Mouse (Mus musculus) lung, adult 2 months (tissue): ENCODE data around the gene Ruvbl2. TPM values are rescaled to one million over a fixed set of nuclear protein-coding genes. Genes with fewer than 3 reads are reported as not detected.

Experiments
- DNase-seq: peaks from one replicate; pipeline ENCODE4 v3.0.0; 2022
- H3K4me1 ChIP-seq: fragments of 200-500 bp; 2 replicates; pipeline ENCODE4 v1.6.1; 2011; ENCODE audit warnings: low read length; ENCODE audit not compliant: control insufficient read depth, insufficient read depth
- H3K4me3 ChIP-seq: fragments of 200-500 bp; replicated peaks from 2 replicates; pipeline ENCODE3; 2011; ENCODE audit warnings: low read depth, mild to moderate bottlenecking, control low read depth, low read length; ENCODE audit errors: extremely low read depth
- CTCF ChIP-seq: fragments of 200-500 bp; IDR thresholded peaks from 2 replicates; pipeline ENCODE4 v1.5.1; 2011; ENCODE audit warnings: mild to moderate bottlenecking, low read length, control low read depth; ENCODE audit not compliant: insufficient read depth
- POLR2A ChIP-seq: fragments of 200-500 bp; IDR thresholded peaks from 2 replicates; pipeline ENCODE4 v1.6.1; 2011; ENCODE audit warnings: low read depth, mild to moderate bottlenecking, control low read depth, low read length, borderline replicate concordance; ENCODE audit errors: extremely low read depth
- whole genome bisulfite sequencing: fragments of 180-500 bp; shearing (Covaris S2); methylation state at CpG from one replicate; pipeline ENCODE4 v1.1.7; 2018; 5-methylcytosine and 5-hydroxymethylcytosine counted together
- polyA plus RNA-seq: library from polyadenylated mRNA; depleted of rRNA; stranded (reverse); fragments of >200 nt; gene quantifications from 2 replicates; pipeline ENCODE4 v1.2.3, GENCODE M21; 2012

Gene Ruvbl2
- polyA plus RNA-seq, 1 experiment = 61.1 TPM

- TF ChIP-seq POLR2A (no peak), CTCF (no peak)
- peaks cover 9% of the 10 kb centered on the region for H3K4me1 ChIP-seq
- no peak for DNase-seq
- under 1% methylated on average over 16 of the region's 16 CpGs for WGBS
- peak overlapping the region; percentile 67 for H3K4me3 ChIP-seq
These were observed 2.9 kb downstream of the Ruvbl2 start for GRCm38 (mm10) chr7:45435038-45435437.

GRCm38 (mm10) chr7:45434203-45435015, 3.5 kb downstream of the Ruvbl2 start, which contains the start of gene Gys1:
TSS of gene Gys1 (plus strand) at chr7:45434844.
- peak within 1 kb of the TSS; percentile 73 for H3K4me3 ChIP-seq
- H3K4me1 ChIP-seq = peaks cover 9% of the 10 kb centered on the region
- WGBS = under 1% methylated on average over 45 of the region's 45 CpGs
- DNase-seq = peak; percentile 99
- peak; percentile 68 for TF ChIP-seq POLR2A
- peak; percentile 72 for TF ChIP-seq CTCF

- TF ChIP-seq POLR2A (no peak), CTCF (no peak)
- H3K4me3 ChIP-seq = peak overlapping the region; percentile 73
- no peak for DNase-seq
- peaks cover 9% of the 10 kb centered on the region for H3K4me1 ChIP-seq
- 1% methylated on average over 7 of the region's 7 CpGs for WGBS
These were observed 4.1 kb downstream of the Ruvbl2 start for GRCm38 (mm10) chr7:45433835-45434202.

- no peak for DNase-seq
- 75% methylated on average over 8 of the region's 8 CpGs for WGBS
- H3K4me1 ChIP-seq = no peaks in the 10 kb centered on the region
- no peak overlapping the region for H3K4me3 ChIP-seq
- TF ChIP-seq POLR2A = no peak
- TF ChIP-seq CTCF = no peak
These were observed 11.3 kb downstream of the Ruvbl2 start for GRCm38 (mm10) chr7:45426556-45426955.

GRCm38 (mm10) chr7:45421194-45421593, 16.7 kb downstream of the Ruvbl2 start:
- H3K4me3 ChIP-seq = no peak overlapping the region
- 88% methylated on average over 14 of the region's 14 CpGs for WGBS
- no peaks in the 10 kb centered on the region for H3K4me1 ChIP-seq
- DNase-seq = no peak
- TF ChIP-seq POLR2A (no peak), CTCF (no peak)

GRCm38 (mm10) chr7:45420615-45420919, 17.3 kb downstream of the Ruvbl2 start, which contains the start of gene Lhb:
TSS of gene Lhb (plus strand) at chr7:45420820.
- TF ChIP-seq POLR2A (no peak), CTCF (no peak)
- Histone ChIP-seq H3K4me3 (no peak within 1 kb of the TSS), H3K4me1 (no peaks in the 10 kb centered on the region)
- DNase-seq = no peak
- WGBS = 74% methylated on average over 6 of the region's 6 CpGs

- Histone ChIP-seq H3K4me3 (no peak overlapping the region), H3K4me1 (no peaks in the 10 kb centered on the region)
- peak; percentile 37 for DNase-seq
- no peak for TF ChIP-seq POLR2A
- TF ChIP-seq CTCF = no peak
- WGBS = 20% methylated on average over 27 of the region's 27 CpGs
These were observed 17.9 kb downstream of the Ruvbl2 start for GRCm38 (mm10) chr7:45419859-45420614.

GRCm38 (mm10) chr7:45417962-45418492, 19.9 kb downstream of the Ruvbl2 start:
- H3K4me1 ChIP-seq = peaks cover 4% of the 10 kb centered on the region; the same call in 1 of the 2 replicates
- H3K4me3 ChIP-seq = no peak overlapping the region
- DNase-seq = no peak
- 9% methylated on average over 13 of the region's 13 CpGs for WGBS
- TF ChIP-seq POLR2A (no peak), CTCF (no peak)

- TF ChIP-seq POLR2A (no peak), CTCF (no peak)
- peak; percentile 32 for DNase-seq
- WGBS = 14% methylated on average over 37 of the region's 37 CpGs
- H3K4me1 ChIP-seq = peaks cover 4% of the 10 kb centered on the region; the same call in 1 of the 2 replicates
- H3K4me3 ChIP-seq = peak overlapping the region; percentile 6
These were observed 22.3 kb downstream of the Ruvbl2 start for GRCm38 (mm10) chr7:45415636-45416035.
